Comparison of ENCODE assay signal across 26 mouse cellular contexts in genomic region chr3:121614741-121615140, GRCm38 (mm10). TPM values are rescaled to one million over a fixed set of nuclear protein-coding genes. Genes with fewer than 3 reads are reported as not detected.
DNase-seq lines count a peak whose midpoint lies in the region; ATAC-seq and TF ChIP-seq lines count a peak whose summit lies in the region.
"Had no signal": no experiment of that assay in that cellular context is flagged by ENCODE, and none has a peak within 500 bp of the region (broad histone marks: within the 10 kb centered on the region; RNA-seq: fewer than 3 reads in every experiment).

No protein-coding gene starts in this region.

- H3K27me3 ChIP-seq in liver, embryonic 11.5 days (replicated peaks; ENCODE audit: control insufficient read depth, insufficient read depth, low read length), result no peaks in the 10 kb centered on the region
- no peaks in the 10 kb centered on the region for H3K27me3 ChIP-seq in liver, postnatal 0 days (ENCODE audit: insufficient read depth, low read length)
- H3K27me3 ChIP-seq: forebrain, embryonic 13.5 days; intestine, embryonic 15.5 days had no signal

- no peak for ATAC-seq in liver, embryonic 11.5 days (replicated peaks; ENCODE audit: low FRiP score)
- no peak for ATAC-seq in liver, postnatal 0 days
- ATAC-seq: CD4-positive, CD25-positive, alpha-beta regulatory T cell, adult 4 months; forebrain, embryonic 13.5 days; forebrain, postnatal 0 days; intestine, embryonic 15.5 days had no signal

- H3K4me1 ChIP-seq in liver, embryonic 11.5 days (replicated peaks; ENCODE audit: control insufficient read depth, insufficient read depth, low read length), result no peaks in the 10 kb centered on the region
- H3K4me1 ChIP-seq in liver, postnatal 0 days (ENCODE audit: insufficient read depth), result no peaks in the 10 kb centered on the region
- peaks cover 2 to 7% of the 10 kb centered on the region in 2 experiments; a peak in 3 of 4 replicates for H3K4me1 ChIP-seq in ES-E14 (ENCODE audit: control insufficient read depth in 2 of 2, insufficient read depth in 2 of 2, low read length in 2 of 2, poor library complexity in 1 of 2)
- H3K4me1 ChIP-seq: forebrain, embryonic 13.5 days; intestine, embryonic 15.5 days had no signal

- no peak overlapping the region for H3K27ac ChIP-seq in liver, embryonic 11.5 days (ENCODE audit: low read depth, low read length)
- H3K27ac ChIP-seq in liver, postnatal 0 days (ENCODE audit: low read depth), result no peak overlapping the region
- no peak overlapping the region for H3K27ac ChIP-seq in ES-E14 (ENCODE audit: insufficient read depth, low read depth, low read length, poor library complexity, severe bottlenecking)
- H3K27ac ChIP-seq: embryonic facial prominence, embryonic 10.5 days; forebrain, embryonic 13.5 days; heart, embryonic 10.5 days; hindbrain, embryonic 10.5 days; hindbrain, embryonic 14.5 days; intestine, embryonic 15.5 days had no signal

- no peaks in the 10 kb centered on the region for H3K9me3 ChIP-seq in liver, embryonic 11.5 days (ENCODE audit: control insufficient read depth, low read length)
- H3K9me3 ChIP-seq in liver, postnatal 0 days (ENCODE audit: low read length), result no peaks in the 10 kb centered on the region
- H3K9me3 ChIP-seq in ES-E14 (ENCODE audit: control insufficient read depth, insufficient read depth, low read depth, low read length), result no peaks in the 10 kb centered on the region
- H3K9me3 ChIP-seq: embryonic facial prominence, embryonic 10.5 days; forebrain, embryonic 13.5 days; heart, embryonic 10.5 days; hindbrain, embryonic 10.5 days; intestine, embryonic 15.5 days had no signal

- peak overlapping the region; percentile 16; the same call in 1 of the 2 replicates for H3K4me2 ChIP-seq in liver, embryonic 11.5 days
- no peak overlapping the region for H3K4me2 ChIP-seq in liver, postnatal 0 days (ENCODE audit: low read depth, low read length)
- H3K4me2 ChIP-seq: forebrain, embryonic 13.5 days; hindbrain, embryonic 14.5 days; intestine, embryonic 15.5 days had no signal

- in situ Hi-C loops in ES-E14 (cut with MboI; ENCODE audit: low sequenced_read_pairs in 2 of 2, unreplicated experiment in 2 of 2), result no loop called here

- TF ChIP-seq CTCF in liver, postnatal 0 days (IDR thresholded peaks at IDR 0.05; ENCODE audit: low read depth), result no peak

- 60% methylated on average over 7 of the region's 7 CpGs for WGBS in liver, embryonic 11.5 days
- 77% methylated on average over 7 of the region's 7 CpGs for WGBS in liver, postnatal 0 days (ENCODE audit: insufficient replicate concordance)

- no peak overlapping the region for H3K4me3 ChIP-seq in liver, embryonic 11.5 days (ENCODE audit: low read depth, low read length)
- no peak overlapping the region for H3K4me3 ChIP-seq in liver, postnatal 0 days (ENCODE audit: low read depth, low read length)
- peak overlapping the region; percentile 40 to 72; a peak in 3 of 4 replicates for H3K4me3 ChIP-seq in ES-E14 (ENCODE audit: insufficient read depth in 1 of 2, low read depth in 1 of 2, low read length in 2 of 2, poor library complexity in 1 of 2, severe bottlenecking in 1 of 2)
- H3K4me3 ChIP-seq: embryonic facial prominence, embryonic 10.5 days; forebrain, embryonic 13.5 days; heart, embryonic 10.5 days; hindbrain, embryonic 10.5 days; intestine, embryonic 15.5 days had no signal

- H3K36me3 ChIP-seq in liver, embryonic 11.5 days (ENCODE audit: control insufficient read depth, insufficient read depth, low read length), result no peaks in the 10 kb centered on the region
- no peaks in the 10 kb centered on the region for H3K36me3 ChIP-seq in liver, postnatal 0 days (replicated peaks; ENCODE audit: insufficient read depth, low read length)
- no peaks in the 10 kb centered on the region for H3K36me3 ChIP-seq in ES-E14 (ENCODE audit: control insufficient read depth, insufficient read depth, low read length, poor library complexity, severe bottlenecking)
- H3K36me3 ChIP-seq: embryonic facial prominence, embryonic 10.5 days; heart, embryonic 10.5 days; hindbrain, embryonic 10.5 days; intestine, embryonic 15.5 days had no signal

- intact Hi-C loops in heart, postnatal 10 days (cut with DNase I), result no loop called here

- peak; percentile 22 for DNase-seq in heart, adult 11 months
- no peak for DNase-seq in heart, postnatal 10 days
- DNase-seq in liver, embryonic 11.5 days (ENCODE audit: low spot score), result no peak
- no peak for DNase-seq in liver, postnatal 0 days
- DNase-seq in ES-E14 (ENCODE audit: low read depth, low spot score), result no peak
- DNase-seq in cerebellum, postnatal 36 days, result no peak
- no peak for DNase-seq in thymus, postnatal 0 days (ENCODE audit: low spot score)
- DNase-seq: adrenal gland, postnatal 14 days; B cell, adult 2 months; cerebellum, adult 11-12 months; cerebellum, adult 9-11 months; forebrain, postnatal 0 days; gastrocnemius, postnatal 14 days; kidney, adult 18-20 months had no signal

- no peak overlapping the region for H3K9ac ChIP-seq in liver, embryonic 11.5 days (ENCODE audit: low read depth, low read length)
- no peak overlapping the region for H3K9ac ChIP-seq in liver, postnatal 0 days (replicated peaks)
- peak overlapping the region; percentile 19; the same call in 1 of the 2 replicates for H3K9ac ChIP-seq in ES-E14 (ENCODE audit: insufficient read depth, low read depth, low read length, poor library complexity, severe bottlenecking)
- H3K9ac ChIP-seq: forebrain, embryonic 13.5 days; forebrain, postnatal 0 days; hindbrain, embryonic 14.5 days; intestine, embryonic 15.5 days had no signal

- TF ChIP-seq EP300 in liver, postnatal 0 days (IDR thresholded peaks at IDR 0.05; ENCODE audit: low read depth), result no peak

TF ChIP-seq in ES-E14, 5 proteins besides CTCF, POLR2A, EP300 and RAD21:
- TF ChIP-seq CHD2 (IDR thresholded peaks at IDR 0.05; ENCODE audit: low read depth, low read length), result no peak
- no peak for TF ChIP-seq ZC3H11A (IDR thresholded peaks at IDR 0.05; ENCODE audit: borderline replicate concordance, low read depth, low read length)
- TF ChIP-seq ZNF384 (IDR thresholded peaks at IDR 0.05; ENCODE audit: low read depth, low read length), result no peak
- TF ChIP-seq MAFK (IDR thresholded peaks at IDR 0.05; ENCODE audit: insufficient read depth, low read depth, low read length), result no peak
- TF ChIP-seq HCFC1 (IDR thresholded peaks at IDR 0.05; ENCODE audit: borderline replicate concordance, insufficient read depth, low read length), result no peak

RNA-seq across cellular contexts. Expression of gene 4930432M17Rik, which starts 55.8 kb away (rescaled TPM):
- not detected for total RNA-seq in heart, postnatal 10 days (2021)
- polyA plus RNA-seq in liver, embryonic 11.5 days (2014; fragmentation: Nextera tagmentation; extraction: Ambion mirVana), result not detected in 2 replicates
- polyA plus RNA-seq in liver, postnatal 0 days (2015; fragmentation: Nextera tagmentation; extraction: Ambion mirVana), result not detected in 2 replicates
- not detected in 2 replicates for total RNA-seq in ES-E14 (2012; rRNA removed)
- not detected in 2 replicates for polyA plus RNA-seq in thymus, postnatal 0 days (2015; fragmentation: Nextera tagmentation; extraction: Ambion mirVana)
- total RNA-seq: adrenal gland, adult 18-20 months; adrenal gland, postnatal 14 days; forebrain, postnatal 0 days; gastrocnemius, adult 18-20 months; gastrocnemius, postnatal 14 days; granulocyte monocyte progenitor cell, adult 5-6 weeks had no signal
- polyA plus RNA-seq: CD4-positive, CD25-positive, alpha-beta regulatory T cell, adult 4 months; embryonic facial prominence, embryonic 10.5 days; embryonic facial prominence, embryonic 14.5 days; forebrain, embryonic 13.5 days; forebrain, postnatal 0 days; heart, embryonic 10.5 days; heart, postnatal 0 days; hindbrain, embryonic 10.5 days; hindbrain, embryonic 14.5 days; intestine, embryonic 15.5 days had no signal

Comparison
In these comparisons a context has a peak if more than half of its experiments do, and no peak if none do; other contexts are left out.
1. H3K4me3 ChIP-seq: peak in ES-E14 (2 of 2); none in liver, embryonic 11.5 days (single experiment) and liver, postnatal 0 days (single experiment).